Mouse (Mus musculus): ENCODE results near the gene Sema4g. TPM values are rescaled to one million over a fixed set of nuclear protein-coding genes. Genes with fewer than 3 reads are reported as not detected.

The Sema4g gene
- polyA plus RNA-seq, 1 experiment, result 11.2 TPM

- TF ChIP-seq CTCF (IDR thresholded peaks at IDR 0.05; ENCODE audit: control insufficient read depth, insufficient read depth, insufficient replicate concordance, low read depth, low read length), result no peak
- peak; percentile 30; the same call in 1 of the 2 replicates for TF ChIP-seq POLR2A (IDR thresholded peaks at IDR 0.05; ENCODE audit: control insufficient read depth, low read depth, low read length)
- Histone ChIP-seq H3K27ac (ENCODE audit: control insufficient read depth, insufficient read depth, low read depth, low read length) (peak overlapping the region; percentile 86), H3K4me3 (ENCODE audit: control insufficient read depth, low read depth, low read length) (peak overlapping the region; percentile 93), H3K4me1 (ENCODE audit: control insufficient read depth, insufficient read depth, low read length) (peaks cover 30% of the 10 kb centered on the region), H3K36me3 (ENCODE audit: control insufficient read depth, insufficient read depth, low read length) (no peaks in the 10 kb centered on the region), H3K27me3 (ENCODE audit: control insufficient read depth, insufficient read depth, low read length) (peaks cover 3% of the 10 kb centered on the region)
These were observed 27.7 kb downstream of the Sema4g start for GRCm38 (mm10) chr19:45016341-45017215.

GRCm38 (mm10) chr19:45017216-45017771 lies 28.4 kb downstream of the Sema4g start:
- Histone ChIP-seq H3K27ac (ENCODE audit: control insufficient read depth, insufficient read depth, low read depth, low read length) (peak overlapping the region; percentile 86), H3K27me3 (ENCODE audit: control insufficient read depth, insufficient read depth, low read length) (peaks cover 3% of the 10 kb centered on the region), H3K4me1 (ENCODE audit: control insufficient read depth, insufficient read depth, low read length) (peaks cover 30% of the 10 kb centered on the region), H3K36me3 (ENCODE audit: control insufficient read depth, insufficient read depth, low read length) (no peaks in the 10 kb centered on the region), H3K4me3 (ENCODE audit: control insufficient read depth, low read depth, low read length) (peak overlapping the region; percentile 84)
- TF ChIP-seq POLR2A (IDR thresholded peaks at IDR 0.05; ENCODE audit: control insufficient read depth, low read depth, low read length) (peak; percentile 58; the same call in 1 of the 2 replicates), CTCF (IDR thresholded peaks at IDR 0.05; ENCODE audit: control insufficient read depth, insufficient read depth, insufficient replicate concordance, low read depth, low read length) (no peak)

- H3K27me3 ChIP-seq (ENCODE audit: control insufficient read depth, insufficient read depth, low read length), result peaks cover 3% of the 10 kb centered on the region
- H3K4me1 ChIP-seq (ENCODE audit: control insufficient read depth, insufficient read depth, low read length), result peaks cover 30% of the 10 kb centered on the region
- no peaks in the 10 kb centered on the region for H3K36me3 ChIP-seq (ENCODE audit: control insufficient read depth, insufficient read depth, low read length)
- TF ChIP-seq CTCF (IDR thresholded peaks at IDR 0.05; ENCODE audit: control insufficient read depth, insufficient read depth, insufficient replicate concordance, low read depth, low read length) (no peak), POLR2A (IDR thresholded peaks at IDR 0.05; ENCODE audit: control insufficient read depth, low read depth, low read length) (0 out of 2 replicates have a peak, but pooled peaks have one; percentile 30)
- H3K4me3 ChIP-seq (ENCODE audit: control insufficient read depth, low read depth, low read length), result peak overlapping the region; percentile 84
- peak overlapping the region; percentile 62 for H3K27ac ChIP-seq (ENCODE audit: control insufficient read depth, insufficient read depth, low read depth, low read length)
These were observed 29.0 kb downstream of the Sema4g start for GRCm38 (mm10) chr19:45017909-45018308.

GRCm38 (mm10) chr19:45018351-45018831 lies 29.5 kb downstream of the Sema4g start:
- TF ChIP-seq POLR2A (IDR thresholded peaks at IDR 0.05; ENCODE audit: control insufficient read depth, low read depth, low read length) (no peak), CTCF (IDR thresholded peaks at IDR 0.05; ENCODE audit: control insufficient read depth, insufficient read depth, insufficient replicate concordance, low read depth, low read length) (no peak)
- no peaks in the 10 kb centered on the region for H3K36me3 ChIP-seq (ENCODE audit: control insufficient read depth, insufficient read depth, low read length)
- H3K27ac ChIP-seq (ENCODE audit: control insufficient read depth, insufficient read depth, low read depth, low read length), result peak overlapping the region; percentile 86
- H3K4me1 ChIP-seq (ENCODE audit: control insufficient read depth, insufficient read depth, low read length), result peaks cover 30% of the 10 kb centered on the region
- H3K4me3 ChIP-seq (ENCODE audit: control insufficient read depth, low read depth, low read length), result peak overlapping the region; percentile 84
- peaks cover 3% of the 10 kb centered on the region for H3K27me3 ChIP-seq (ENCODE audit: control insufficient read depth, insufficient read depth, low read length)

- peaks cover 29% of the 10 kb centered on the region for H3K4me1 ChIP-seq (ENCODE audit: control insufficient read depth, insufficient read depth, low read length)
- no peak overlapping the region for H3K4me3 ChIP-seq (ENCODE audit: control insufficient read depth, low read depth, low read length)
- no peak overlapping the region for H3K27ac ChIP-seq (ENCODE audit: control insufficient read depth, insufficient read depth, low read depth, low read length)
- H3K27me3 ChIP-seq (ENCODE audit: control insufficient read depth, insufficient read depth, low read length), result peaks cover 3% of the 10 kb centered on the region
- no peaks in the 10 kb centered on the region for H3K36me3 ChIP-seq (ENCODE audit: control insufficient read depth, insufficient read depth, low read length)
- TF ChIP-seq CTCF (IDR thresholded peaks at IDR 0.05; ENCODE audit: control insufficient read depth, insufficient read depth, insufficient replicate concordance, low read depth, low read length) (no peak), POLR2A (IDR thresholded peaks at IDR 0.05; ENCODE audit: control insufficient read depth, low read depth, low read length) (no peak)
These were observed 31.4 kb downstream of the Sema4g start for GRCm38 (mm10) chr19:45020348-45020747.

GRCm38 (mm10) chr19:45021362-45021761 lies 32.5 kb downstream of the Sema4g start:
- Histone ChIP-seq H3K27me3 (ENCODE audit: control insufficient read depth, insufficient read depth, low read length) (no peaks in the 10 kb centered on the region; the same call in none of the 2 replicates), H3K36me3 (ENCODE audit: control insufficient read depth, insufficient read depth, low read length) (no peaks in the 10 kb centered on the region), H3K4me3 (ENCODE audit: control insufficient read depth, low read depth, low read length) (no peak overlapping the region), H3K27ac (ENCODE audit: control insufficient read depth, insufficient read depth, low read depth, low read length) (no peak overlapping the region), H3K4me1 (ENCODE audit: control insufficient read depth, insufficient read depth, low read length) (peaks cover 27% of the 10 kb centered on the region)
- TF ChIP-seq POLR2A (IDR thresholded peaks at IDR 0.05; ENCODE audit: control insufficient read depth, low read depth, low read length) (no peak), CTCF (IDR thresholded peaks at IDR 0.05; ENCODE audit: control insufficient read depth, insufficient read depth, insufficient replicate concordance, low read depth, low read length) (no peak)

- TF ChIP-seq CTCF (IDR thresholded peaks at IDR 0.05; ENCODE audit: control insufficient read depth, insufficient read depth, insufficient replicate concordance, low read depth, low read length) (no peak), POLR2A (IDR thresholded peaks at IDR 0.05; ENCODE audit: control insufficient read depth, low read depth, low read length) (no peak)
- Histone ChIP-seq H3K27me3 (ENCODE audit: control insufficient read depth, insufficient read depth, low read length) (no peaks in the 10 kb centered on the region; the same call in 1 of the 2 replicates), H3K36me3 (ENCODE audit: control insufficient read depth, insufficient read depth, low read length) (no peaks in the 10 kb centered on the region), H3K4me3 (ENCODE audit: control insufficient read depth, low read depth, low read length) (no peak overlapping the region), H3K27ac (ENCODE audit: control insufficient read depth, insufficient read depth, low read depth, low read length) (no peak overlapping the region), H3K4me1 (ENCODE audit: control insufficient read depth, insufficient read depth, low read length) (peaks cover 26% of the 10 kb centered on the region)
These were observed 35.1 kb downstream of the Sema4g start for GRCm38 (mm10) chr19:45023993-45024392.
